In the genomic region with DNA sequence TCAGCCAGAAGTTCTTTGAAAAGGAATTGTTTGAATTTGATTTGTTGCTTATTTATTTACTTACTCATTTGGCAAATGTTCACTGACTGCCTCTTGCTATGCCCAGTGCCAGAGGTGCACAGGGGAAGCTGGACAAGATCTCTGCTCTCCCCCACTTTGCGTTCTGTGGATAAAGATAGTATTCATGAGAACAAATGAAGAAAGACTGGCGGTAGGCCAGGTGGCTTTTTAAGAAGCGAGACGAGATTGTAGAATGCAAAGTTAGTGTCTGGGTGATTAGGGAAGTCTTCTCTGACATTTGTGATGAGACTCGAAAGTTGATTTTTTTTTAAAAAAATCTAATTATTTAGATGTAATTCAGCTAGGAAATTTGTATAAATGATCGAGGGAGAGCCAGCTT, we compare ENCODE assay signal across 27 mouse cellular contexts. TPM values are rescaled to one million over a fixed set of nuclear protein-coding genes. Genes with fewer than 3 reads are reported as not detected.
A peak's percentile ranks its signal among the peaks of the same experiment; 100 is the strongest.
DNase-seq lines count a peak whose midpoint lies in the region; TF ChIP-seq lines count a peak whose summit lies in the region.
"Had no signal": no experiment of that assay in that cellular context is flagged by ENCODE, and none has a peak within 500 bp of the region (broad histone marks: within the 10 kb centered on the region; RNA-seq: fewer than 3 reads in every experiment).

No protein-coding gene starts in this region.

- H3K79me2 ChIP-seq in MEL (ENCODE audit: control insufficient read depth, insufficient read depth, low read length, poor library complexity): no peaks in the 10 kb centered on the region

- no peak overlapping the region for H3K4me3 ChIP-seq in MEL (ENCODE audit: control insufficient read depth in 1 of 2, insufficient read depth in 1 of 2, low read depth in 2 of 2, low read length in 2 of 2)
- H3K4me3 ChIP-seq in forebrain, embryonic 10.5 days: no peak overlapping the region
- H3K4me3 ChIP-seq: gastrocnemius, adult 2 months; heart, embryonic 12.5 days; heart, embryonic 15.5 days; hindbrain, embryonic 10.5 days; hindbrain, embryonic 13.5 days; intestine, embryonic 15.5 days had no signal

- no peak for TF ChIP-seq RAD21 in MEL (IDR thresholded peaks at IDR 0.05; ENCODE audit: low read depth, low read length)

- peaks cover 0 to 3% of the 10 kb centered on the region in 2 experiments; a peak in 1 of 4 replicates for H3K4me1 ChIP-seq in MEL (ENCODE audit: control insufficient read depth in 1 of 2, insufficient read depth in 2 of 2, low read length in 2 of 2)
- H3K4me1 ChIP-seq in forebrain, embryonic 10.5 days: 0 out of 2 replicates have a peak, but pooled peaks cover 3% of the 10 kb centered on the region
- H3K4me1 ChIP-seq: heart, embryonic 15.5 days; intestine, embryonic 15.5 days had no signal

- DNase-seq in right cerebral cortex, postnatal 10 days (ENCODE audit: low spot score in 2 of 2): peak; percentile 47 to 62
- DNase-seq in right cerebral cortex, adult 2 months (ENCODE audit: low spot score in 2 of 2): no peak
- DNase-seq in A20 (ENCODE audit: low read depth, low spot score): peak; percentile 82
- peak; percentile 39 for DNase-seq in MEL (ENCODE audit: low read depth, low spot score)
- DNase-seq in forebrain, embryonic 10.5 days (ENCODE audit: extremely low spot score, low spot score): no peak
- DNase-seq in embryo, embryonic 10.5 days (ENCODE audit: low spot score): no peak
- DNase-seq: adrenal gland, postnatal 10 days; adrenal gland, postnatal 36 days; cerebellum, adult 18-20 months; cerebellum, adult 9-11 months; cerebellum, postnatal 36 days; forebrain, postnatal 0 days; gastrocnemius, adult 2 months; gastrocnemius, postnatal 25 days; heart, postnatal 10 days; heart, postnatal 36 days had no signal

- H3K36me3 ChIP-seq in MEL (ENCODE audit: control insufficient read depth in 1 of 2, insufficient read depth in 2 of 2, low read length in 2 of 2): no peaks in the 10 kb centered on the region
- H3K36me3 ChIP-seq in forebrain, embryonic 10.5 days (replicated peaks): no peaks in the 10 kb centered on the region
- H3K36me3 ChIP-seq: heart, embryonic 12.5 days; heart, embryonic 15.5 days; hindbrain, embryonic 10.5 days; hindbrain, embryonic 13.5 days; intestine, embryonic 15.5 days had no signal

- 85% methylated on average over 6 of the region's 6 CpGs for WGBS in forebrain, embryonic 10.5 days

- no peak for TF ChIP-seq EP300 in MEL (IDR thresholded peaks at IDR 0.05; ENCODE audit: low read depth in 1 of 2, low read length in 2 of 2)

- no peak overlapping the region for H3K9ac ChIP-seq in MEL (ENCODE audit: control insufficient read depth, low read depth, low read length, poor library complexity, severe bottlenecking)
- H3K9ac ChIP-seq: forebrain, postnatal 0 days; heart, embryonic 12.5 days; heart, embryonic 15.5 days; hindbrain, embryonic 13.5 days; intestine, embryonic 15.5 days had no signal

- TF ChIP-seq CTCF in MEL (IDR thresholded peaks at IDR 0.05 in 2 of 3, conservative IDR thresholded peaks at IDR 0.05 in 1 of 3; ENCODE audit: control insufficient read depth in 1 of 3, insufficient read depth in 1 of 3, low read depth in 2 of 3, low read length in 3 of 3, poor library complexity in 1 of 3, severe bottlenecking in 1 of 3): no peak

- no peak for TF ChIP-seq POLR2A in MEL (IDR thresholded peaks at IDR 0.05; ENCODE audit: control insufficient read depth in 1 of 2, insufficient read depth in 1 of 2, low read depth in 1 of 2, low read length in 2 of 2, poor library complexity in 1 of 2)

- no peaks in the 10 kb centered on the region for H3K9me3 ChIP-seq in MEL (replicated peaks; ENCODE audit: insufficient read depth, low read length)
- no peaks in the 10 kb centered on the region for H3K9me3 ChIP-seq in forebrain, embryonic 10.5 days
- H3K9me3 ChIP-seq: heart, embryonic 12.5 days; heart, embryonic 15.5 days; hindbrain, embryonic 10.5 days; hindbrain, embryonic 13.5 days; intestine, embryonic 15.5 days had no signal

- H3K27ac ChIP-seq in MEL (ENCODE audit: control insufficient read depth, low read depth, low read length): no peak overlapping the region
- H3K27ac ChIP-seq in forebrain, embryonic 10.5 days: no peak overlapping the region
- H3K27ac ChIP-seq: gastrocnemius, adult 2 months; heart, embryonic 15.5 days; hindbrain, embryonic 10.5 days; hindbrain, embryonic 13.5 days; intestine, embryonic 15.5 days had no signal

- H3K27me3 ChIP-seq in MEL (ENCODE audit: control insufficient read depth in 1 of 2, insufficient read depth in 2 of 2, low read length in 2 of 2): peaks cover 0 to 2% of the 10 kb centered on the region in 2 experiments; a peak in 2 of 4 replicates
- H3K27me3 ChIP-seq in forebrain, embryonic 10.5 days (ENCODE audit: poor library complexity, severe bottlenecking): no peaks in the 10 kb centered on the region
- H3K27me3 ChIP-seq: heart, embryonic 15.5 days; hindbrain, embryonic 13.5 days; intestine, embryonic 15.5 days; Patski had no signal

TF ChIP-seq in MEL, 35 proteins besides CTCF, POLR2A, EP300 and RAD21:
- TF ChIP-seq POLR2AphosphoS5 (IDR thresholded peaks at IDR 0.05; ENCODE audit: borderline replicate concordance, low read depth, low read length) (no peak), MYB (IDR thresholded peaks at IDR 0.05; ENCODE audit: low read depth, low read length) (no peak), SMC3 (IDR thresholded peaks at IDR 0.05; ENCODE audit: low read depth, low read length) (no peak), MEF2A (IDR thresholded peaks at IDR 0.05; ENCODE audit: extremely low read depth, insufficient replicate concordance, low read depth, low read length, poor library complexity, severe bottlenecking) (no peak), ZNF384 (IDR thresholded peaks at IDR 0.05; ENCODE audit: low read depth, low read length) (no peak)
TF ChIP-seq in MEL: peak in this region for 0.

RNA-seq across cellular contexts. Expression of a gene that starts 20.9 kb away (rescaled TPM):
- not detected in 2 replicates for total RNA-seq in MEL (2012; rRNA removed)
- not detected for polyA plus RNA-seq in MEL (2012; ENCODE audit: insufficient read depth in 1 of 2, insufficient read length in 2 of 2, low read depth in 1 of 2, low replicate concordance in 2 of 2, missing spikeins in 1 of 2)
- polyA plus RNA-seq in forebrain, embryonic 10.5 days (2016; fragmentation: Nextera tagmentation; extraction: Ambion mirVana): not detected in 2 replicates
- total RNA-seq: adrenal gland, adult 18-20 months; adrenal gland, postnatal 10 days; adrenal gland, postnatal 36 days; gastrocnemius, adult 2 months; gastrocnemius, postnatal 25 days; granulocyte monocyte progenitor cell, adult 5-6 weeks; heart, adult 8-10 months; heart, postnatal 10 days; heart, postnatal 36 days had no signal
- polyA plus RNA-seq: forebrain, embryonic 11.5 days; forebrain, embryonic 14.5 days; heart, embryonic 12.5 days; heart, embryonic 15.5 days; hindbrain, embryonic 10.5 days; Patski had no signal

RNA-seq across cellular contexts. Expression of a gene that starts 54.0 kb away (rescaled TPM):
- 7.6 and 9.2 TPM in 2 replicates for total RNA-seq in MEL (2012; rRNA removed)
- 10 to 100 TPM in 1 of 2 experiments, not detected in 1; 10.0 TPM for polyA plus RNA-seq in MEL (2012; ENCODE audit: insufficient read depth in 1 of 2, insufficient read length in 2 of 2, low read depth in 1 of 2, low replicate concordance in 2 of 2, missing spikeins in 1 of 2)
- 49.6 and 50.8 TPM in 2 replicates for polyA plus RNA-seq in forebrain, embryonic 10.5 days (2016; fragmentation: Nextera tagmentation; extraction: Ambion mirVana)

Comparison
In these comparisons a context has a peak if more than half of its experiments do, and no peak if none do; other contexts are left out.
1. DNase-seq: peak in right cerebral cortex, postnatal 10 days (2 of 2), A20 (single experiment) and MEL (single experiment); none in right cerebral cortex, adult 2 months (0 of 2), forebrain, embryonic 10.5 days (single experiment) and embryo, embryonic 10.5 days (single experiment).